Mouse (Mus musculus): Measurements from ENCODE around the gene Ttc28. TPM values are rescaled to one million over a fixed set of nuclear protein-coding genes. Genes with fewer than 3 reads are reported as not detected.
A peak's percentile ranks its signal among the peaks of the same experiment; 100 is the strongest.

Ttc28 gene
- total and polyA plus RNA-seq, 3 experiments, result 0.21 to 0.89 (median 0.28) TPM

DNA sequence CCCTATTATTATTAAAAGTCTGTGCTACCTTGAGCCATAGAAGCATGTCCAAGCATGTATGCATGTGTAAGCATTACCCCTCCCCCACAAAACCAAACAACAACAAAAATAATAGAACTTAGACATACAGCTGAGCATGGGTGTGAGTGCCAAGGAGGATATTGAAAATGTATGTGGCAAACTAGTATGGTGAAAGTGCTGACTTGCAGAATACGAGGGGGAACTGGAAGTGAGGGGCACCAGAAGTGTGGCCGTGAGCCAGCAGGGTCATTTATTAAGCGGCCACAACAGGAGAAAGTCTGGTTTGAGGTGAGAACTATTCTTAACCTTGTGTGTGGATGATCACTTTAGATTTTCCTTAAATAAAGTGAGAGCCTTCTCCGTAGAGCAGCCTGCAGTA is 148.7 kb downstream of the Ttc28 start:
- H3K4me1 ChIP-seq (ENCODE audit: control insufficient read depth in 1 of 2, insufficient read depth in 2 of 2), result no peaks in the 10 kb centered on the region
- H3K27me3 ChIP-seq (replicated peaks), result no peaks in the 10 kb centered on the region
- dilution Hi-C loops (cut with MboI; ENCODE audit: extremely low pct_ligation_motif_present, extremely low pct_unique_long_range_greater_than_20kb, low sequenced_read_pairs), result no loop called here
- H3K4me2 ChIP-seq (ENCODE audit: insufficient read depth, low read depth, poor library complexity, severe bottlenecking), result no peak overlapping the region
- DNase-seq (ENCODE audit: extremely low read depth), result no peak
- no peaks in the 10 kb centered on the region for H3K9me3 ChIP-seq (replicated peaks; ENCODE audit: low read length)
- in situ Hi-C loops (cut with MboI; ENCODE audit: low pct_ligation_motif_present, low pct_unique_long_range_greater_than_20kb, low sequenced_read_pairs), result no loop called here
- H3K27ac ChIP-seq (ENCODE audit: insufficient read depth, low read depth), result no peak overlapping the region
- no peak overlapping the region for H3K9ac ChIP-seq (ENCODE audit: insufficient read depth, low read depth)
- no peak overlapping the region for H3K4me3 ChIP-seq (replicated peaks in 1 of 3; ENCODE audit: low read depth in 2 of 3, low read length in 2 of 3, poor library complexity in 1 of 3)
- TF ChIP-seq HCFC1 (IDR thresholded peaks at IDR 0.05; ENCODE audit: low read depth, low read length), result no peak
- TF ChIP-seq MAFK (IDR thresholded peaks at IDR 0.05; ENCODE audit: insufficient replicate concordance, low read length), result peak; percentile 65
- no peaks in the 10 kb centered on the region for H3K36me3 ChIP-seq (replicated peaks in 1 of 2; ENCODE audit: control insufficient read depth in 1 of 2, insufficient read depth in 1 of 2, low read length in 1 of 2)
- no peaks in the 10 kb centered on the region for H3K79me2 ChIP-seq (replicated peaks; ENCODE audit: control insufficient read depth, extremely low read depth, insufficient read depth, poor library complexity, severe bottlenecking)

- no peaks in the 10 kb centered on the region for H3K79me2 ChIP-seq (replicated peaks; ENCODE audit: control insufficient read depth, extremely low read depth, insufficient read depth, poor library complexity, severe bottlenecking)
- H3K27ac ChIP-seq (ENCODE audit: insufficient read depth, low read depth), result no peak overlapping the region
- dilution Hi-C loops (cut with MboI; ENCODE audit: extremely low pct_ligation_motif_present, extremely low pct_unique_long_range_greater_than_20kb, low sequenced_read_pairs) (no loop called here), in situ Hi-C loops (cut with MboI; ENCODE audit: low pct_ligation_motif_present, low pct_unique_long_range_greater_than_20kb, low sequenced_read_pairs) (no loop called here)
- no peak overlapping the region for H3K9ac ChIP-seq (ENCODE audit: insufficient read depth, low read depth)
- no peaks in the 10 kb centered on the region for H3K36me3 ChIP-seq (replicated peaks in 1 of 2; ENCODE audit: control insufficient read depth in 1 of 2, insufficient read depth in 1 of 2, low read length in 1 of 2)
- no peak for TF ChIP-seq GABPA (IDR thresholded peaks at IDR 0.05; ENCODE audit: insufficient replicate concordance, low read depth, low read length)
- TF ChIP-seq ZNF384 (IDR thresholded peaks at IDR 0.05; ENCODE audit: low read depth, low read length), result no peak
- no peaks in the 10 kb centered on the region for H3K4me1 ChIP-seq (ENCODE audit: control insufficient read depth in 1 of 2, insufficient read depth in 2 of 2)
- H3K4me3 ChIP-seq (replicated peaks in 1 of 3; ENCODE audit: low read depth in 2 of 3, low read length in 2 of 3, poor library complexity in 1 of 3), result no peak overlapping the region
- no peak overlapping the region for H3K4me2 ChIP-seq (ENCODE audit: insufficient read depth, low read depth, poor library complexity, severe bottlenecking)
- H3K27me3 ChIP-seq (replicated peaks), result no peaks in the 10 kb centered on the region
- H3K9me3 ChIP-seq (replicated peaks; ENCODE audit: low read length), result no peaks in the 10 kb centered on the region
- DNase-seq (ENCODE audit: extremely low read depth), result no peak
These were observed 149.3 kb downstream of the Ttc28 start for GRCm38 (mm10) chr5:111028952-111029351.

GRCm38 (mm10) chr5:111032687-111033295 is 153.2 kb downstream of the Ttc28 start:
- no peaks in the 10 kb centered on the region for H3K36me3 ChIP-seq (replicated peaks in 1 of 2; ENCODE audit: control insufficient read depth in 1 of 2, insufficient read depth in 1 of 2, low read length in 1 of 2)
- no peaks in the 10 kb centered on the region for H3K79me2 ChIP-seq (replicated peaks; ENCODE audit: control insufficient read depth, extremely low read depth, insufficient read depth, poor library complexity, severe bottlenecking)
- no peak overlapping the region for H3K27ac ChIP-seq (ENCODE audit: insufficient read depth, low read depth)
- H3K9me3 ChIP-seq (replicated peaks; ENCODE audit: low read length), result no peaks in the 10 kb centered on the region
- DNase-seq (ENCODE audit: extremely low read depth), result no peak
- H3K4me2 ChIP-seq (ENCODE audit: insufficient read depth, low read depth, poor library complexity, severe bottlenecking), result no peak overlapping the region
- H3K4me3 ChIP-seq (replicated peaks in 1 of 3; ENCODE audit: low read depth in 2 of 3, low read length in 2 of 3, poor library complexity in 1 of 3), result no peak overlapping the region
- H3K27me3 ChIP-seq (replicated peaks), result no peaks in the 10 kb centered on the region
- H3K9ac ChIP-seq (ENCODE audit: insufficient read depth, low read depth), result no peak overlapping the region
- dilution Hi-C loops (cut with MboI; ENCODE audit: extremely low pct_ligation_motif_present, extremely low pct_unique_long_range_greater_than_20kb, low sequenced_read_pairs) (no loop called here), in situ Hi-C loops (cut with MboI; ENCODE audit: low pct_ligation_motif_present, low pct_unique_long_range_greater_than_20kb, low sequenced_read_pairs) (no loop called here)
- TF ChIP-seq ZMIZ1 (IDR thresholded peaks at IDR 0.05; ENCODE audit: low read depth, low read length) (no peak), RCOR1 (conservative IDR thresholded peaks at IDR 0.05; ENCODE audit: low read depth, low read length) (no peak), POLR2A (IDR thresholded peaks at IDR 0.05; ENCODE audit: low read depth, low read length) (no peak)
- peaks cover 0 to 7% of the 10 kb centered on the region in 2 experiments; a peak in 1 of 4 replicates for H3K4me1 ChIP-seq (ENCODE audit: control insufficient read depth in 1 of 2, insufficient read depth in 2 of 2)

Measured in CH12.LX (cell line).